Comparison of ENCODE assay signal across 9 mouse cellular contexts in the genomic region with DNA sequence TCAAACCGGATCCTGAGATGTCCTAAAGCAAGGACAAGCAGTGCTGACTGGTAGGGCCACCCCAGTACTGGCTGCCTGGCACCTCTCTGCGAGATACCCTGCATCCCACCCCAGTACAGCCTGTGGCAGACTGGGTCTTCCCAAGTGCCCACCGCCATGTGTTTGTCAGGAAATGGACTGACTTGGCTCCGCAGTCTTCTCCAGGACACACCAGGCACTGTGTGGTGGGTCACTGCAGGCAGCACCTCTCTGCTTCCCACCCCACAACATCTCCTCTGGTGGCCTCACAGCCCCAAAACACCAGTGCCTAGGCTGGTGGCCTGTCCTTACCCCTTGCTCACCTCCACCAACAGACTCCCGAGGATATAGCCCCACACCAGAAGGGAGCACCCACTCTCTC. TPM values are rescaled to one million over a fixed set of nuclear protein-coding genes. Genes with fewer than 3 reads are reported as not detected.
A peak's percentile ranks its signal among the peaks of the same experiment; 100 is the strongest.
DNase-seq lines count a peak whose midpoint lies in the region; ATAC-seq and TF ChIP-seq lines count a peak whose summit lies in the region.
"Had no signal": no experiment of that assay in that cellular context is flagged by ENCODE, and none has a peak within 500 bp of the region (broad histone marks: within the 10 kb centered on the region; RNA-seq: fewer than 3 reads in every experiment).

No protein-coding gene starts in this region.

- H3K27me3 ChIP-seq in limb, embryonic 11.5 days (ENCODE audit: control insufficient read depth, insufficient read depth, low read length) = no peaks in the 10 kb centered on the region

- TF ChIP-seq POLR2A in lung, adult 2 months (IDR thresholded peaks at IDR 0.05; ENCODE audit: borderline replicate concordance, extremely low read depth, low read depth, low read length) = no peak
- TF ChIP-seq POLR2A in embryonic fibroblast, embryonic 13.5 days (IDR thresholded peaks at IDR 0.05; ENCODE audit: low read depth, low read length) = no peak
- no peak for TF ChIP-seq POLR2A in olfactory bulb, adult 2 months (IDR thresholded peaks at IDR 0.05; ENCODE audit: insufficient read depth, low read depth, low read length)

- H3K9me3 ChIP-seq in limb, embryonic 11.5 days (ENCODE audit: control insufficient read depth, low read length) = no peaks in the 10 kb centered on the region; the same call in 1 of the 2 replicates

- H3K36me3 ChIP-seq in limb, embryonic 11.5 days (ENCODE audit: control insufficient read depth, insufficient read depth, low read length) = peaks cover 5% of the 10 kb centered on the region

- H3K4me3 ChIP-seq in lung, adult 2 months (replicated peaks; ENCODE audit: extremely low read depth, low read depth, low read length) = peak overlapping the region; percentile 1
- peak overlapping the region; percentile 95 for H3K4me3 ChIP-seq in embryonic fibroblast, embryonic 13.5 days (ENCODE audit: insufficient read depth, low read length)
- H3K4me3 ChIP-seq in limb, embryonic 11.5 days (ENCODE audit: low read depth, low read length) = peak overlapping the region; percentile 98
- H3K4me3 ChIP-seq in olfactory bulb, adult 2 months (ENCODE audit: insufficient read depth, low read depth, low read length) = peak overlapping the region; percentile 80

- no peak for DNase-seq in lung, adult 2 months
- DNase-seq in lung, postnatal 4 days = no peak
- no peak for DNase-seq in limb, embryonic 11.5 days (ENCODE audit: low spot score)
- no peak for DNase-seq in embryo, embryonic 11 days
- no peak for DNase-seq in gastrocnemius, postnatal 4 days (ENCODE audit: low spot score in 2 of 2)
- no peak for DNase-seq in right cerebral cortex, postnatal 25 days

- no peak overlapping the region for H3K27ac ChIP-seq in embryonic fibroblast, embryonic 13.5 days (ENCODE audit: insufficient read depth, low read length)
- 0 out of 2 replicates have a peak overlapping the region, but pooled peaks have one; percentile 3 for H3K27ac ChIP-seq in limb, embryonic 11.5 days (replicated peaks; ENCODE audit: low read depth, low read length)
- no peak overlapping the region for H3K27ac ChIP-seq in olfactory bulb, adult 2 months (ENCODE audit: insufficient read depth, low read depth, low read length)

- no peak for ATAC-seq in limb, embryonic 11.5 days (ENCODE audit: insufficient number of reproducible peaks, low FRiP score, low TSS enrichment, low read depth)

- 36% methylated on average over 5 of the region's 5 CpGs for WGBS in lung, adult 2 months
- WGBS in limb, embryonic 11.5 days = 73% methylated on average over 5 of the region's 5 CpGs
- 59% methylated on average over 5 of the region's 5 CpGs for WGBS in olfactory bulb, adult 2 months

- H3K4me1 ChIP-seq in lung, adult 2 months (ENCODE audit: control insufficient read depth, insufficient read depth, low read length) = peaks cover 32% of the 10 kb centered on the region
- H3K4me1 ChIP-seq in embryonic fibroblast, embryonic 13.5 days (ENCODE audit: control insufficient read depth, insufficient read depth, low read length) = peaks cover 14% of the 10 kb centered on the region; the same call in 1 of the 2 replicates
- peaks cover 12% of the 10 kb centered on the region for H3K4me1 ChIP-seq in limb, embryonic 11.5 days (ENCODE audit: control insufficient read depth, insufficient read depth, low read length)
- peaks cover 50% of the 10 kb centered on the region for H3K4me1 ChIP-seq in olfactory bulb, adult 2 months (ENCODE audit: control insufficient read depth, insufficient read depth, low read length)

- H3K9ac ChIP-seq in limb, embryonic 11.5 days (ENCODE audit: low read length) = peak overlapping the region; percentile 88

- H3K4me2 ChIP-seq in limb, embryonic 11.5 days (ENCODE audit: low read depth, severe bottlenecking) = peak overlapping the region; percentile 75

- TF ChIP-seq CTCF in lung, adult 2 months (IDR thresholded peaks at IDR 0.05; ENCODE audit: insufficient read depth, low read length) = no peak
- no peak for TF ChIP-seq CTCF in embryonic fibroblast, embryonic 13.5 days (IDR thresholded peaks at IDR 0.05; ENCODE audit: borderline replicate concordance, insufficient read depth, low read length)
- TF ChIP-seq CTCF in olfactory bulb, adult 2 months (IDR thresholded peaks at IDR 0.05; ENCODE audit: insufficient read depth, low read depth, low read length) = no peak

RNA-seq across cellular contexts. Expression of gene Ube2v1, which starts 1.5 kb away (rescaled TPM):
- 102 and 135 TPM in 2 replicates for polyA plus RNA-seq in lung, adult 2 months (2012; rRNA removed)
- 227 and 265 TPM in 2 replicates for polyA plus RNA-seq in embryonic fibroblast, embryonic 13.5 days (2011; ENCODE audit: insufficient read length, low read depth, missing spikeins)
- 264 and 267 TPM in 2 replicates for polyA plus RNA-seq in limb, embryonic 11.5 days (2014; fragmentation: Nextera tagmentation; extraction: Ambion mirVana)
- not detected in 2 replicates for polyA plus RNA-seq in olfactory bulb, adult 2 months (2012; ENCODE audit: insufficient read depth, insufficient read length, low replicate concordance, missing spikeins)
- total RNA-seq in gastrocnemius, postnatal 4 days (2021) = 100 to 1,000 TPM; 183 to 193 TPM

RNA-seq across cellular contexts. Expression of gene Gm20431, which starts 30.9 kb away (rescaled TPM):
- polyA plus RNA-seq in lung, adult 2 months (2012; rRNA removed) = 11.3 and 11.6 TPM in 2 replicates
- 6.0 and 17.3 TPM in 2 replicates for polyA plus RNA-seq in embryonic fibroblast, embryonic 13.5 days (2011; ENCODE audit: insufficient read length, low read depth, missing spikeins)
- 4.9 and 7.7 TPM in 2 replicates for polyA plus RNA-seq in limb, embryonic 11.5 days (2014; fragmentation: Nextera tagmentation; extraction: Ambion mirVana)
- not detected in 2 replicates for polyA plus RNA-seq in olfactory bulb, adult 2 months (2012; ENCODE audit: insufficient read depth, insufficient read length, low replicate concordance, missing spikeins)
- total RNA-seq in gastrocnemius, postnatal 4 days (2021) = 10 to 100 TPM; 20.3 to 22.9 TPM
- total RNA-seq: neutrophil, adult 5-6 weeks had no signal

RNA-seq across cellular contexts. Expression of gene Cebpb, which starts 58.3 kb away (rescaled TPM):
- polyA plus RNA-seq in lung, adult 2 months (2012; rRNA removed) = 295 and 767 TPM in 2 replicates
- polyA plus RNA-seq in embryonic fibroblast, embryonic 13.5 days (2011; ENCODE audit: insufficient read length, low read depth, missing spikeins) = 43.4 and 44.0 TPM in 2 replicates
- 2.6 and 4.1 TPM in 2 replicates for polyA plus RNA-seq in limb, embryonic 11.5 days (2014; fragmentation: Nextera tagmentation; extraction: Ambion mirVana)
- not detected in 2 replicates for polyA plus RNA-seq in olfactory bulb, adult 2 months (2012; ENCODE audit: insufficient read depth, insufficient read length, low replicate concordance, missing spikeins)
- total RNA-seq in gastrocnemius, postnatal 4 days (2021) = 10 to 100 TPM; 25.7 to 35.7 TPM

RNA-seq across cellular contexts. Expression of gene Tmem189, which starts 59.2 kb away (rescaled TPM):
- 113 and 138 TPM in 2 replicates for polyA plus RNA-seq in lung, adult 2 months (2012; rRNA removed)
- polyA plus RNA-seq in embryonic fibroblast, embryonic 13.5 days (2011; ENCODE audit: insufficient read length, low read depth, missing spikeins) = 31.3 and 37.9 TPM in 2 replicates
- polyA plus RNA-seq in limb, embryonic 11.5 days (2014; fragmentation: Nextera tagmentation; extraction: Ambion mirVana) = 35.5 and 37.5 TPM in 2 replicates
- polyA plus RNA-seq in olfactory bulb, adult 2 months (2012; ENCODE audit: insufficient read depth, insufficient read length, low replicate concordance, missing spikeins) = 167 TPM in 1 of 2 replicates, not detected in the other
- total RNA-seq in gastrocnemius, postnatal 4 days (2021) = 10 to 100 TPM; 27.4 to 28.0 TPM

Comparison
In these comparisons a context has a peak if more than half of its experiments do, and no peak if none do; other contexts are left out.
1. H3K4me3 ChIP-seq: peak in every context shown above with its lines; median percentile 98 in limb, embryonic 11.5 days; 95 in embryonic fibroblast, embryonic 13.5 days; 80 in olfactory bulb, adult 2 months; 1 in lung, adult 2 months.